Mouse (Mus musculus): ENCODE results near the gene Tex30.

DNA sequence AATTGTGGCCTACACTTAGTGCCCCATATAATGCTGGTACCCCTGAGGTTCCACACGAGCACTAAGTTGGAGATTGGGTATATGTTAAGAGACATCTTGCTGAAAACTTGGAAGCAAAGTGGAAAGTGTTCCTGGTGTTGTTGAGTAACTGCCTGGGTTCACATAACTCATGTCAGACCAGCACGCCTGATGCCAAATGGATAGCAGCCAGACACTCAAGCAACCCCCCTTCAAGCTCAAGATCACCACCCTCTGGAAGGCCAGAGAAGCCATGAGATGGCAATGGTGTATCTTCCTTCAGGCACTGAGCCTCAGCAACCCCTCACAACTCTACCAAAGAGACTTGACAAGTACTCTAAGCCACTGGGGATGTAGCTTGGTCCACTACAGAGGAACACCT lies 55.7 kb downstream of the Tex30 start:
- TF ChIP-seq CTCF (IDR thresholded peaks at IDR 0.05; ENCODE audit: low read depth) (no peak), EP300 (optimal IDR thresholded peaks at IDR 0.05) (no peak)
